Mouse (Mus musculus) lung, adult 2 months (tissue): Measurements from ENCODE around the gene Inpp5a.

Source experiments
- CTCF ChIP-seq: fragments of 200-500 bp; IDR thresholded peaks from 2 replicates; pipeline ENCODE4 v1.5.1; 2011; ENCODE audit warnings: mild to moderate bottlenecking, low read length, control low read depth; ENCODE audit not compliant: insufficient read depth
- POLR2A ChIP-seq: fragments of 200-500 bp; IDR thresholded peaks from 2 replicates; pipeline ENCODE4 v1.6.1; 2011; ENCODE audit warnings: low read depth, mild to moderate bottlenecking, control low read depth, low read length, borderline replicate concordance; ENCODE audit errors: extremely low read depth

DNA sequence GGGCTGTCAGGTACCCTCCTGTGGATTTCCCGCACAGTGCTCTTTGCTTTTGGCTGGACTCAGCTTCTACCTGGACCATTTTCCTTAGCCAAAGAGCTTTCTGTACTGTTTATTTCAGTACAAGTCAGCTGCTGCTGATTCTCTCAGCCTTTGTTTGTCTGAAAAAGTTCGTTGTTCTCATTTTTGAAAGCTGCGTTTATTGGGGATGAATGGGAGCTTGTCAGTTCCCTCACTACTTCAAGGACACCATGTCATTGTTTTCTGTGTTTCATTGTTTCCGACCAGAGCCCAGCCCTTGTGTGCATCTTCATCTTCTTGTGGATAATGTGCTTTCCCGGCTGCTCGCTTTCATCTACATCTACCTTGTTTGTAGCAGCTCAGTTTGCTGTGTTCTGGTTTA lies 90.7 kb downstream of the Inpp5a start:
- no peak for TF ChIP-seq CTCF
- TF ChIP-seq POLR2A: no peak
